Mouse (Mus musculus) urinary bladder, postnatal 14 days (tissue): ENCODE measurements at regions not wholly inside any gene's neighbourhood (a gene's known extent, or its start where the extent isn't known, plus 50 kb on each side); places are given as distances from the start of the nearest gene placed in this dataset.

Source experiments
- DNase-seq: peaks from one replicate; pipeline ENCODE4 v3.0.0; 2021; ENCODE audit warnings: low spot score

- no peak for DNase-seq
Observed at GRCm38 (mm10) chr7:125262672-125263365, 181.7 kb upstream of the Kdm8 start.

DNA sequence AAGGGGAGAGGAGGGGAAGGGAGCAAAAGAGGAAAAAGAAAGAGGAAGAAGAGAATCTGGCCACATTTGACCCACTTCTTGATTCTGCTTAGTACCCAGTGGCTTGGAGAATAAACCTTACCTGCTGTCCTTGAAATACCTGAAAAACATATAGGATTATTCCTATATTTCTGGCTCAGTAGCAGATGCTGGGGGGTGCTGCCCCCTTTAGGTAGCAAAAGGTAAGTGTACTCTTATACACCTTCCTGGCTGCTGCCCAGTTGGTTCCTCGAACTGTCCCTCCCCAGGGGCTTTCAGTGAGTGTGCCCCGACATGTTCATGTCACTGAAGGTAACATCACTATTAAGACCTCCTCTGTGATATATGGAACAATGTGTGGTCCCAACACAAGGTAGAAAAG lies 180.7 kb upstream of the Kdm8 start:
- no peak for DNase-seq

- no peak for DNase-seq
Observed at GRCm38 (mm10) chr7:125270711-125271110, 173.8 kb upstream of the Kdm8 start.

- DNase-seq: no peak
Observed at GRCm38 (mm10) chr7:125271356-125271755, 173.1 kb upstream of the Kdm8 start.

DNA sequence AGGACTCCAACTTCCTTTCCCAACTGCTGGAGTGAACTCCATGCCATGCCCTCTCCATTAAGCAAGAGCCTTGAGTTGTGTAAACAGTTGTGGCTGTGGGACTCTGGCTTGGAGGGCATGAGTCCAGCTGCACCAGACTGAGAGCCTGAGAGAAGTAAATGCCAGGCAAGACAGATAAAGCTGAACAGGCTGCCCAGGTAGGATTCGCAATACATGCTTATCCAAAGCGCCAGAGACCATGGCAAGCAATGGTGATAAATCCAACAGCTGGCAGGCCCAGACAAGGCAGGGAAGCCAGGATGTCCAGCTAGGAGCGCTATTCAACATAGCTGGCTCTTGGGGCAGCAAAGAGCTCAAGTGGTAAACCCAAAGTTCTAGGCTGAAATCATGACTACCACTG lies 163.1 kb upstream of the Kdm8 start:
- no peak for DNase-seq

DNA sequence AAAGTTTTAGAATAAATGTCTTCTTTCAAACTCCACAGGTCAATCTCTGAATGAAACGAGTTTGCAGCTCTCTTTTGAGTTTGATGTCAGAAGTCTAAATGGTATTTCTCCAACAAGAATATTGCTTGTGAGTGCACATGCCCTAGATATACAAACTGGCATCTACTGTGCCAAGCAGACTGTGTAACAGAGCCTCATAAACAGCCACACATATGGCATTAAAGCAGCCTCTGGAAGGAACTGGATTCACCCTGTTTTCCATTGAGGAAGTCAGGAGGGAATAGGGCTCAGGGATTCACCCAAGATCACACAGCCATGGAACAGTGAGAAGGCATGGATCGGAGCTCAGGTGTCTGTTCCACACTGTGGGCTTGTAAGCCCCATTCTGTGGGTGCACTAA lies 149.2 kb upstream of the Kdm8 start:
- no peak for DNase-seq

- no peak for DNase-seq
Observed at GRCm38 (mm10) chr7:125308433-125308832, 136.0 kb upstream of the Kdm8 start.

DNA sequence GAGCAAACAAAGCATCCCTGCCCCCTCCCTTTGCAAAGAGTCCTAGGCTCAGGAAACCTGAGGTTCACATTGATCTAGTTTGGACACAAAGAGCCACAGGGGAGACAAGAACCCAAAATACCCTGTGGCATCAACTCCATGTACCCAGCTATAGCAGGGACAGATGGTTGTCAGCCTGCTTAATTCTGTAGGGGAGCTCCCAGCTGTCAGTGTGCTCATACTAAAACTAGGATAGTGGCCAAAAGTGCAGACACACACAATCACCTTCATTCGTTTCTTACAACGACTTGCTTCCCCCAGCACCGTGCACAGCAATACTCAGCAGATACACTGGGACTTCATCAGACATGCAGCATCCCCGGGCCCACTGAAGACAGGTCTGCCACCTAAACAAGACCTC lies 133.5 kb upstream of the Kdm8 start:
- DNase-seq: no peak

GRCm38 (mm10) chr7:125313604-125314003 lies 130.9 kb upstream of the Kdm8 start:
- no peak for DNase-seq

DNA sequence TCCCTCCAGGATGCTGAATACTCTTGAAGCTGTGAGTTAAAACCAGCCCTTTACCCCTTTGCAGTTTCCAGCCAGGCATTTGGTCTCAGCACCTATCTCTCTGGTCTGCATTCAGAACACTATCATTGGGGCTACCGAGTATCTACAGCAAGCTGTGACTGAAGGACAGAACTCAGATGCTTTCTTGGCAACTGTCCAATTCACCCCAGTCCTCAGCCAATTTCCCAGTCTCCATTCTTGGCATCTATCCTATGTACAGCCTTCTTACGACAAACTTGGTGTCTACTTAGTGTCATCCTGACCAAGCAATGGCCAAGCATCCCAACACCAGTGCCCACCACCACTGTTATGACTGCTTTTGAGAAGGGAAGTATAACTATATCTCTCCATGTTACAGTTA lies 109.7 kb upstream of the Kdm8 start:
- DNase-seq: no peak

DNA sequence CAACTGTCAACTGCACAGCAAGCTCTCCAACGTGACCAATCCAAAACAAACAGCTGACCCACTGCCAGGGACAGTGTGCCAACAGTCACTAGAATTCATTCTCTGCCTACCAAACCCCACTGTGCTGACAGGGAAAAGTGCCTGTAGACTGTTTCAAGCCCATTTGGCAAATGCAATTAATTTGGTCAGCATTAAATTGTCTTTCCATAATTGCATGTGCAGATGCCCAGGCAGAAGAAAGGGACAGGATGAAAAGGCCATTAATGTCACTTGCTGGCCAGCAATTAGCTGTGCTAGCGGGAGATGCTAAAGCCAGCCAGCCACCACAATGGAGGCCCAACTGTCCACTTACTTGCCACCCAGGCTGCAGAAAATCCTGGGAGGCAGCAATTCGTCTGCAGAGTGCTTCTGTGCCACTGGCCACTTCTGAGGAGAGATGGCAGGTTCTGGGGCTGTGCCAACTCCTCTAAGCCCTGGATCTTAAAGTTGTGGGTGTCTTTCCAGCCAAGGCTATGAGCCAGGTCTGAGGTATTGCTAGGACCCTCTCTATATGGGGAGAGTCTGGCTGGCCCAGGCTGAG lies 108.8 kb upstream of the Kdm8 start:
- no peak for DNase-seq

- no peak for DNase-seq
Observed at GRCm38 (mm10) chr7:125336826-125337225, 107.7 kb upstream of the Kdm8 start.

- no peak for DNase-seq
Observed at GRCm38 (mm10) chr7:125338177-125338751, 106.2 kb upstream of the Kdm8 start.

- DNase-seq: no peak
Observed at GRCm38 (mm10) chr7:125340326-125340905, 104.1 kb upstream of the Kdm8 start.

DNA sequence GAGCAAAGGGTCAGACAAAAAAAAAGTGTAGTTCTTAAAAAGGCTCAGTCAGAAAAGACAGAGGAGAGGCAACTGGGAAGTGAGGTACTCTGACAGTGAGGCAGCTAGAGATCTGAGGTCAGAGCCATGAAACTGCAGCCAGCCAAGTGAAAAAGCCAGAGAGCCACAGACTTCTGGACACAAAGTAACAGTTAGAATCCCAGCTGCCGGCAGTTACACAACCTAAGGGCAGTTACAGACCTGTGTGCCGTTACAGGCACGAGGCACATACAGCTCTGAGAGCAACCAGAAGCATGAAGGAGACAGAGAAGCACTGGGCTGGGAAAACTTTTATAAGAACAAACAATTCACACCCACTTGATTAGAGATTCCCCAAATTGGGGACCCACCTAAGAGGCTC lies 94.9 kb upstream of the Kdm8 start:
- DNase-seq: no peak

- DNase-seq: no peak
Observed at GRCm38 (mm10) chr7:125354211-125354610, 90.3 kb upstream of the Kdm8 start.

GRCm38 (mm10) chr7:125354956-125355355 lies 89.5 kb upstream of the Kdm8 start:
- no peak for DNase-seq

DNA sequence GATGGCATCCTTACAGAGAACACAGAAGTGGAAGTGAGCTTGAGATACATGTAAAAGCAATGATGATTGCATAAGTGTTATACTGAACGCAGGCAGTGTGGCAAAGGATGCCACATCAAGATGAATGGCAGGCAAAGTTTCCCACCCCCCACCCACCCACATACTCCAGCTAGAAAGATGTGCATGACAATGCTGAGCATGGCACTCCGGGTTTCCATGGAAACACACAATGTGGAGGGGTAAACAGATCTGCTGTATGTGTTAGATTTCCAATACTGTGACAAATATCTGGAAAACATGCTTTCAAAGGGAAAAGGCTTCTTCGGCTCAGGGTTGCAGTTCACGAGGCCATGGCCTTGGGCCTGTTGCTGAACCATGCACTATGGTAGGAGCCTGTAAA lies 86.5 kb upstream of the Kdm8 start:
- no peak for DNase-seq

- no peak for DNase-seq
Observed at GRCm38 (mm10) chr7:125383021-125383420, 61.5 kb upstream of the Kdm8 start.

DNA sequence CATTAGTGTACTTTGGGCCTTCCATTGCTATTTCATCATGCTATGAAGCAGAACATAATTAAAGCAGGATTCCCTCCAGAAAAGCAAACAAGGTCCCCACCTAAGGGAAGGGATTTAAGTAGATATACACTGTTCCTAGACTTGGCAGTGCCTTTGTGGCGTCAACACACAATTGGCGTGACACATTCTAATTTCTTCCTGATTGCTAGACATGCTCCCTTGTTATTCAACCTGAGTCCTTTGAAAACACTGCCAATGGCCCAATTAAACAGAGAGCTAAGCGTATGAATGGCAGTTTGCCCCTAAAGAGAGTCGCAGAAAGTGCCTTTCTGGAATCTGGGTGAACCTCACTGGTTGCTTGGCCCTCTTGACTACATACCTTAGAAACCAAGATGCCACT lies 60.3 kb upstream of the Kdm8 start:
- no peak for DNase-seq

DNA sequence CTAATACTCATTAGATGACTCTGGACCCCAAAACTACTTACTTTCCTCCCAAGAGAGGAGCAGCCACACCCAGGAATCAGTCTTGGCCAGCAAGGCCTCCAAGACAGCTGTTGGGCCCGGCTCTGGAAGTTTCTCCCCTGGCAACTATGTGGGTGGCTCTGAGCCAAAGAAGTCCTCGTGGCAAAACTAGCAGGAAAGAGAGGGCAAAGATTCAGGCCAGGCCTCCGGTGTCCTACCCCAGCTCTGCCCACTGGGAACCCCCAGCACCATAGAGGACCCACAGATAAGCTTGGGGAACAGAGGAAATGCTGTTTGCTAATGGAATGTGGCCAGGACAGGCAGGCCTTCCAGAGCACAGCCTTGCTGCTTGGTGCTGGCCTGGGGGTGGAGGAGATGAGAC lies 51.9 kb upstream of the Kdm8 start:
- peak; percentile 6 for DNase-seq

GRCm38 (mm10) chr7:125393228-125393627 lies 51.2 kb upstream of the Kdm8 start:
- no peak for DNase-seq

DNA sequence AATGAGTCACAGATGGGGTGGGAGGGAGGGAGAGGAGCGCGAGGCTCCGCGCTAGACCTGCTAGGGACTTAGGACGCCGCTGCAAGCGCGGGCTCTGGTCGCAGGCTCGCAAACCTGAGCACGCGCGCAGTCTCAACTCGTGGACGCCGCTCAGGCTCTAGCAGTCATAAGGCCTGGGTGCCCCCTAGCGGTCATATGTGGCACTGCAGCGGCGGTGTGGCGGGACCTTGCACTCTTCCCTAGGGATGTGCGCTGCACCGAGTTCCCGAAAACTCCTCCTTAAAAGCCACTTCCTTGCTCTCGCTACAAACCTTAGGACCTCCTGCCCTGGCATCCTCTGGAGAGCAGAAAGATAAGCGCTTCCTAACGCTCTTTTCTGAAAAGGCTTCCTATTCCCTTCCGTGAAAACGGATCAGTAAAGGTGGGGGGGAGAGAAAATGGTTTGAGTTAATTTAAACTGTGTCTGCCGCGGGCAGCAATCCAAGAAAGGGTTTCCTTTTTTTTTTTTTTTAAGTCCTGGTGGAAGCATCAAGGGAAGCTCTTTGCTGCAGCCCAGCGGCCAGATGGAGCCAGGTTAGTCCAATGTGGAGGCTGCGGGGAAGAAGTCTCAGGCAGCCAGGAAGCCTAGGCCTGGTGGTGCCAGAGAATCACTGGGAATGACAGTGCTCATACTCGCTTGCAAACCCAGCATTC lies 50.7 kb upstream of the Kdm8 start:
- peak; percentile 96 for DNase-seq
